Mouse (Mus musculus) lung, adult 2 months (tissue): ENCODE data around the gene Tmem234.

ENCODE experiments used
- CTCF ChIP-seq: fragments of 200-500 bp; IDR thresholded peaks from 2 replicates; pipeline ENCODE4 v1.5.1; 2011; ENCODE audit warnings: mild to moderate bottlenecking, low read length, control low read depth; ENCODE audit not compliant: insufficient read depth
- POLR2A ChIP-seq: fragments of 200-500 bp; IDR thresholded peaks from 2 replicates; pipeline ENCODE4 v1.6.1; 2011; ENCODE audit warnings: low read depth, mild to moderate bottlenecking, control low read depth, low read length, borderline replicate concordance; ENCODE audit errors: extremely low read depth

DNA sequence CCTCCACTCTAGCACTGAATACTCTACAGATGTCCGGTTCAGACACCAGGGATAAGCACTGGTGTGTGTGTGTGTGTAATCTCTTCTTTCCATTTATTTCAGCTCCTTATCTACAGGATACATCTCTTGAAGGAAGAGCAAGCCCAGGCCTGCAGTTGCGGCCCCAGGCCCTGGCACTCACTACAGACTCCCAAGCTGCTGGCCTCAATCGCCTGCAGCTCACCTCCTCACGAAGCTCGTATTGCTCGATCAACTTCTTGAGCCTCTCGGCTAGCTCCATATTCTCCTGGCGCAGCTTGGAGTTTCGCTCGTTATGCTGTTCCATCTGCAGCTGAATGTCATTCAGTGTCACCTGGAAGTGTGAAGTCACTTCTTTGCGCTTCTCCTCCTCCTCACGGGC lies 31.4 kb downstream of the Tmem234 start:
- TF ChIP-seq CTCF, result no peak
- no peak for TF ChIP-seq POLR2A
